Mouse (Mus musculus) stomach, postnatal 0 days (tissue): ENCODE measurements around the gene Chuk. TPM values are rescaled to one million over a fixed set of nuclear protein-coding genes. Genes with fewer than 3 reads are reported as not detected.
"Not testable (repeated sequence)": the region's sequence is repeated elsewhere in the genome, so short reads cannot be mapped to it uniquely, and the experiment has no call there.

Source experiments
- ATAC-seq: fragments of 200-750 bp; cut with Nextera tagmentation; 2 replicates; pipeline ENCODE4 v1.8.0; 2017; ENCODE audit not compliant: low FRiP score, low TSS enrichment
- DNase-seq: peaks from one replicate; pipeline ENCODE4 v3.0.0-alpha.2; 2016; ENCODE audit warnings: low spot score
- H3K27ac ChIP-seq: fragments of 300-500 bp; sonication (generic); replicated peaks from 2 replicates; pipeline ENCODE4 v1.5.1; 2014; ENCODE audit warnings: mild to moderate bottlenecking, control low read depth
- H3K27me3 ChIP-seq: fragments of 300-500 bp; sonication (generic); 2 replicates; pipeline ENCODE4 v1.6.1; 2014; ENCODE audit warnings: low read length; ENCODE audit not compliant: control insufficient read depth, insufficient read depth
- H3K36me3 ChIP-seq: fragments of 300-500 bp; sonication (generic); 2 replicates; pipeline ENCODE4 v1.6.1; 2014; ENCODE audit warnings: low read length, mixed read lengths; ENCODE audit not compliant: control insufficient read depth, insufficient read depth
- H3K4me1 ChIP-seq: fragments of 300-500 bp; sonication (generic); replicated peaks from 2 replicates; pipeline ENCODE4 v1.6.1; 2014; ENCODE audit warnings: antibody characterized with exemption; ENCODE audit not compliant: control insufficient read depth, insufficient read depth
- H3K4me2 ChIP-seq: fragments of 300-500 bp; sonication (generic); replicated peaks from 2 replicates; pipeline ENCODE4 v1.6.1; 2014; ENCODE audit warnings: low read depth, mild to moderate bottlenecking, control low read depth, moderate library complexity
- H3K4me3 ChIP-seq: fragments of 300-500 bp; sonication (generic); 2 replicates; pipeline ENCODE4 v1.5.1; 2014; ENCODE audit warnings: low read depth, low read length, control low read depth
- H3K9ac ChIP-seq: fragments of 300-500 bp; sonication (generic); 2 replicates; pipeline ENCODE4 v1.6.1; 2014; ENCODE audit warnings: mild to moderate bottlenecking, low read length, control low read depth, mixed read lengths
- H3K9me3 ChIP-seq: fragments of 300-500 bp; sonication (generic); 2 replicates; pipeline ENCODE4 v1.6.1; 2016; ENCODE audit warnings: low read length; ENCODE audit not compliant: control insufficient read depth
- CTCF ChIP-seq: IDR thresholded peaks from 2 replicates; pipeline ENCODE4 v1.5.1; 2016; ENCODE audit warnings: antibody characterized with exemption, low read depth, mild to moderate bottlenecking, moderate library complexity
- EP300 ChIP-seq: optimal IDR thresholded peaks from 2 replicates; pipeline ENCODE3; 2016; ENCODE audit warnings: antibody characterized with exemption
- WGBS: fragments of 180-500 bp; shearing (Covaris S2); extraction: QIAGEN DNeasy Blood & Tissue Kit; methylation state at CpG from one replicate; pipeline ENCODE4 v1.1.7; 2014; 5-methylcytosine and 5-hydroxymethylcytosine counted together
- polyA plus RNA-seq: library from polyadenylated mRNA; unstranded; fragments of >200 nt; fragmentation: Nextera tagmentation; extraction: Ambion mirVana; gene quantifications from 2 replicates; pipeline ENCODE4 v1.2.1, GENCODE M21; 2015

The Chuk gene
- polyA plus RNA-seq, 1 experiment from 2014 or later: 21.3 TPM

- peaks cover 3% of the 10 kb centered on the region; the same call in 1 of the 2 replicates for H3K36me3 ChIP-seq
- 0 out of 2 replicates have a peak, but pooled peaks cover 2% of the 10 kb centered on the region for H3K4me1 ChIP-seq
- 89% methylated on average over 5 of the region's 5 CpGs for WGBS
- no peak overlapping the region for H3K9ac ChIP-seq
- H3K9me3 ChIP-seq: no peaks in the 10 kb centered on the region
- H3K4me2 ChIP-seq: no peak overlapping the region
- TF ChIP-seq CTCF (no peak), EP300 (no peak)
- no peak overlapping the region for H3K4me3 ChIP-seq
- DNase-seq: no peak
- no peak for ATAC-seq
- no peak overlapping the region for H3K27ac ChIP-seq
- H3K27me3 ChIP-seq: no peaks in the 10 kb centered on the region
These were observed 25.6 kb upstream of the Chuk start for GRCm38 (mm10) chr19:44132917-44133316.

GRCm38 (mm10) chr19:44128560-44128959, 21.3 kb upstream of the Chuk start:
- no peak overlapping the region for H3K9ac ChIP-seq
- no peak overlapping the region for H3K27ac ChIP-seq
- H3K36me3 ChIP-seq: peaks cover 13% of the 10 kb centered on the region; the same call in 1 of the 2 replicates
- WGBS: 55% methylated on average over 2 of the region's 2 CpGs
- TF ChIP-seq EP300 (no peak), CTCF (no peak)
- no peaks in the 10 kb centered on the region for H3K4me1 ChIP-seq
- DNase-seq (no peak), ATAC-seq (no peak)
- no peaks in the 10 kb centered on the region for H3K9me3 ChIP-seq
- H3K4me2 ChIP-seq: no peak overlapping the region
- no peaks in the 10 kb centered on the region for H3K27me3 ChIP-seq
- no peak overlapping the region for H3K4me3 ChIP-seq

- DNase-seq (no peak), ATAC-seq (no peak)
- Histone ChIP-seq H3K36me3 (peaks cover 13% of the 10 kb centered on the region; the same call in 1 of the 2 replicates), H3K4me3 (no peak overlapping the region), H3K9ac (no peak overlapping the region), H3K9me3 (no peaks in the 10 kb centered on the region), H3K27ac (no peak overlapping the region), H3K4me2 (no peak overlapping the region), H3K4me1 (no peaks in the 10 kb centered on the region), H3K27me3 (no peaks in the 10 kb centered on the region)
- TF ChIP-seq CTCF (no peak), EP300 (no peak)
- WGBS: 93% methylated on average over 10 of the region's 10 CpGs
These were observed 20.6 kb upstream of the Chuk start for GRCm38 (mm10) chr19:44127729-44128497.

DNA sequence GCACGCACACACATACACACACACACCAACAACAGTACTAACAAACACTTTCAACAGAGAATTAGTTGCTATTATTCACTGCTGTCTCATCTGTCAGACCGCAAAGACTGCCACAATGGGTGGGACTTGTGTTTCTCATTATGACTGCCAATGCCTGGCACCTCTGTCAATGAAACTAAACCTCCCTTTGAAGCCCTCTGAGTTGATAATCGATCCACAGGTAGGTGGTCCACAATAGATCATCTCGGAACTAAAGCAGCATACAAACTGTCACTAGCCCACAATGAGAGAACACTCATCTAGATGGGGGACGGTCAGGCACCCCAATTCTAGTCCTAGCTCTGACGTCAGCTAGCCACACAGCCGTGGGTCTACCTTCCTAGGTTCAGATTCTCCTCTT, 13.9 kb upstream of the Chuk start:
- 91% methylated on average over 7 of the region's 7 CpGs for WGBS
- no peaks in the 10 kb centered on the region for H3K4me1 ChIP-seq
- TF ChIP-seq EP300: no peak
- TF ChIP-seq CTCF: no peak
- no peaks in the 10 kb centered on the region for H3K27me3 ChIP-seq
- H3K36me3 ChIP-seq: peaks cover 29% of the 10 kb centered on the region
- H3K4me3 ChIP-seq: no peak overlapping the region
- ATAC-seq (no peak), DNase-seq (no peak)
- no peaks in the 10 kb centered on the region for H3K9me3 ChIP-seq
- H3K27ac ChIP-seq: no peak overlapping the region
- no peak overlapping the region for H3K9ac ChIP-seq
- H3K4me2 ChIP-seq: no peak overlapping the region

DNA sequence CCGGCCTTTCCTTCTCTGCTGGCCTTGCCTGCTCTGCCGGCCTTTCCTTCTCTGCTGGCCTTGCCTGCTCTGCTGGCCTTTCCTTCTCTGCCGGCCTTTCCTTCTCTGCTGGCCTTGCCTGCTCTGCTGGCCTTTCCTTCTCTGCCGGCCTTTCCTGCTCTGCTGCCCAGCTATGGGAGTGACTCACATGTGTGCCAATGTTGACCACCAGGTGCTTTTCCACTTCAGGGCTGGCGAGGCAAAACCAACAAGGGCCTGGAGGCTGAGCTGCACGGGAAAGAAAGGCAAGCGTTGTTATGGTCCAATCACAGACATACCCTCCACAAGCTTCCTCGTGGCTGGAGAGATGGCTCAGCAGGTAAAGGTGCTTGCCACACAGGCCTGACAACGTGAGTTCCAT, 13.4 kb upstream of the Chuk start:
- H3K9ac ChIP-seq, H3K9me3 ChIP-seq, DNase-seq, H3K4me2 ChIP-seq, H3K4me3 ChIP-seq, H3K27me3 ChIP-seq, H3K4me1 ChIP-seq, ATAC-seq, H3K27ac ChIP-seq: not testable (repeated sequence)
- peaks cover 28% of the 10 kb centered on the region for H3K36me3 ChIP-seq
- 92% methylated on average over 7 of the region's 9 CpGs for WGBS

DNA sequence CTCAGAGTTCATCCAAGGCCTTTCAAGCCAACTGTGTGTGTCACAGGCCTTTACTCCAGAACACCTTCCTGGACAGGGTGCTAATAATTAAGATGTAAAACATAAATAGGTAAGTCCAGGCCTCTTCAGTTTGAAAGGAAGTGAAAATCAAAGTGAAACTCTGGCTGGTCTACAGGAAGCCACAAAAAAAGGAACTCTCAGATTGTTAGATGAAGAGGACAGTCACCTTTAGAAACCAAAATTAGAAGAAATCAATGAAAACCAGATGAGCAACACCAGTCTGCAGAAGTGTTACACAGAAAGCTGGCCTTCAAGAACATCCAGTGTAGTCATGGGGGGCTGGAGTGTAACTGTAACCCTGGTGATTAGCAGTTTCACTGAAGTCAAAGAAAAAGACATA, 10.5 kb upstream of the Chuk start:
- no peak overlapping the region for H3K4me3 ChIP-seq
- H3K36me3 ChIP-seq: peaks cover 30% of the 10 kb centered on the region
- no peak overlapping the region for H3K4me2 ChIP-seq
- no peak overlapping the region for H3K27ac ChIP-seq
- H3K9me3 ChIP-seq: no peaks in the 10 kb centered on the region
- no peak overlapping the region for H3K9ac ChIP-seq
- no peaks in the 10 kb centered on the region for H3K4me1 ChIP-seq
- no peaks in the 10 kb centered on the region for H3K27me3 ChIP-seq
- TF ChIP-seq EP300: no peak
- TF ChIP-seq CTCF: no peak
- no peak for DNase-seq
- ATAC-seq: no peak
